Mouse (Mus musculus): ENCODE measurements around the gene Tas2r123. TPM values are rescaled to one million over a fixed set of nuclear protein-coding genes. Genes with fewer than 3 reads are reported as not detected.

Gene Tas2r123
- polyA plus RNA-seq (2017; shearing (Covaris generic)): not detected

GRCm38 (mm10) chr6:132846842-132847241, at the start of gene Tas2r123:
Tas2r123 (plus strand) TSS chr6:132847142.

GRCm38 (mm10) chr6:132802518-132802917, 44.4 kb upstream of the Tas2r123 start, which contains the start of gene Tas2r117:
Tas2r117 (plus strand) TSS chr6:132802818.

GRCm38 (mm10) chr6:132855138-132855537, 8.2 kb downstream of the Tas2r123 start, which contains the start of gene Tas2r116:
Tas2r116 (plus strand) TSS chr6:132855438.

GRCm38 (mm10) chr6:132867708-132868107, 20.8 kb downstream of the Tas2r123 start, which contains the start of gene Tas2r110:
Tas2r110 (plus strand) TSS chr6:132868008.

GRCm38 (mm10) chr6:132892711-132893110, 45.8 kb downstream of the Tas2r123 start, which contains the start of gene Tas2r113:
Tas2r113 (plus strand) TSS chr6:132893011.

Other genes starting within 250 kb of the Tas2r123 start
- not detected for gene A630073D07Rik, start 195.6 kb upstream of the Tas2r123 start, polyA plus RNA-seq (2017; shearing (Covaris generic))
- not detected for gene Tas2r120, start 190.2 kb upstream of the Tas2r123 start, polyA plus RNA-seq (2017; shearing (Covaris generic))
- not detected for gene Tas2r121, start 146.1 kb upstream of the Tas2r123 start, polyA plus RNA-seq (2017; shearing (Covaris generic))
- not detected for gene Tas2r122, start 135.2 kb upstream of the Tas2r123 start, polyA plus RNA-seq (2017; shearing (Covaris generic))
- gene Tas2r115, start 109.1 kb upstream of the Tas2r123 start, polyA plus RNA-seq (2017; shearing (Covaris generic)): not detected
- not detected for gene Tas2r124, start 92.4 kb upstream of the Tas2r123 start, polyA plus RNA-seq (2017; shearing (Covaris generic))
- not detected for gene Tas2r102, start 85.0 kb upstream of the Tas2r123 start, polyA plus RNA-seq (2017; shearing (Covaris generic))
- gene Tas2r136, start 69.0 kb upstream of the Tas2r123 start, polyA plus RNA-seq (2017; shearing (Covaris generic)): not detected
- not detected for gene Tas2r117, start 44.3 kb upstream of the Tas2r123 start, polyA plus RNA-seq (2017; shearing (Covaris generic))
- not detected for gene Tas2r116, start 8.3 kb downstream of the Tas2r123 start, polyA plus RNA-seq (2017; shearing (Covaris generic))
- not detected for gene Tas2r110, start 20.9 kb downstream of the Tas2r123 start, polyA plus RNA-seq (2017; shearing (Covaris generic))
- not detected for gene Tas2r113, start 45.9 kb downstream of the Tas2r123 start, polyA plus RNA-seq (2017; shearing (Covaris generic))
- gene Tas2r125, start 62.5 kb downstream of the Tas2r123 start, polyA plus RNA-seq (2017; shearing (Covaris generic)): not detected
- gene Tas2r129, start 104.0 kb downstream of the Tas2r123 start, polyA plus RNA-seq (2017; shearing (Covaris generic)): not detected
- not detected for gene Tas2r131, start 110.8 kb downstream of the Tas2r123 start, polyA plus RNA-seq (2017; shearing (Covaris generic))
- gene Tas2r109, start 133.8 kb downstream of the Tas2r123 start, polyA plus RNA-seq (2017; shearing (Covaris generic)): not detected
- gene Tas2r103, start 190.0 kb downstream of the Tas2r123 start, polyA plus RNA-seq (2017; shearing (Covaris generic)): not detected
- not detected for gene Tas2r140, start 208.7 kb downstream of the Tas2r123 start, polyA plus RNA-seq (2017; shearing (Covaris generic))

Measured in CD4-positive, CD25-positive, alpha-beta regulatory T cell, adult 9 weeks (primary cell).